Mouse (Mus musculus): ENCODE data around the gene Cep104. TPM values are rescaled to one million over a fixed set of nuclear protein-coding genes. Genes with fewer than 3 reads are reported as not detected.

Gene Cep104
- polyA plus RNA-seq, 1 experiment, result 7.7 TPM

DNA sequence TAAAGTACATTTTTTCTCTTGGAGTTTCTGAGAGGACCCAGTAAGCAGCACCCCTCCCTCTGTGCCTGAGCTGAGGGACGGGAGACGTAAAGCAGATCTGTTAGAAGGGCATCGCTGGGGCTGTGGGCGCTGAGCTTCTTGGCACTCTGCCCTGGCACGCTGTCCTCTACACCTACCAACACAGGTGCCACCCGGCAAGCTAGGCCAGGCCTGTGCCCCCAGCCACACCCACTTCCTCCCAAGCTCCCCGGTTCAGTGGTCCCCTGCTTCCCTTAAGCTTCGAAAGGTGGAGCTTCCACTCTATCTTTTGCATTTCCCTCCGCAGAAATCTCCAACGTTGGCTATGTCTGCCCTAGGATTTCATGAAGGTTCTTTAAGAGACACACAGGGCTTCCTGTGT lies 4.2 kb downstream of the Cep104 start:
- no peak for DNase-seq (ENCODE audit: low read depth, low spot score)
- WGBS, result 75% methylated on average over 10 of the region's 10 CpGs

DNA sequence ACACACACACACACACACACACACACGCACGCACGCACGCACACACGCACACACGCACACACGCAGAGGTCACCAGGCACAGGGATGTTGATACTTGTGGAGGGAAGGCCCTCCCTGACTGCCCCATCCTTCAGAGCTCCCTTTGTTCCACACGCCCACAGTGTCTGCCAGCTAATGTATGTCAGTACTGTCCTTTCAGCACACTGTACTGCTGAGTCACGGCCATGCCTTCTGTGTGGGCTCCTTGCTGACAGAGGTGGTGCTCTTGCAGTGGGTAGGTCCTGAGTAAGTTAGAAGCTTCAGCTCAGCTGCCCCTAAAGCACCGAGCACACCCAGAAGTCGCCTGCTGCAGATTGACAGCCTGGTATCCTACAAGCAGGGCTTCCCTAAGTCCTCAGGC lies 5.5 kb downstream of the Cep104 start:
- WGBS, result 94% methylated on average over 11 of the region's 11 CpGs
- DNase-seq (ENCODE audit: low read depth, low spot score), result no peak

DNA sequence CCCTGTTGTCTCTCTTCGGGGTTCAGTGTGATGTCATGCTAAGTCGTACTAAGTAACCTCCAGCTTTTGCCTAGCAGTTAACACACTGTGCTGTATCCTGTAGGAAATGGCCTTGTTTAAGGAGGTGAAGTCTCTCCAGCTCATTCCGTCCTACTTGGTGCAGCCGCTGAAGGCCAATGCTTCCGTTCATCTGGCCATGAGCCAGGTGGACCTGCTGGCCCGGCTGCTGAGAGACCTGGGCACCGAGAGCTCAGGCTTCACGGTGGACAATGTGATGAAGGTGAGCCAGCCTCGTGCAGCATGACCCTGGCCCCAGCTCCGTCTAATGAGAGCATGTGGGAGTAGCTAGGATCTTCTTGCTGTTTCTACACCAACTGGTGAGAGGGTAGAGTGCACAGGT lies 17.7 kb downstream of the Cep104 start:
- DNase-seq (ENCODE audit: low read depth, low spot score), result no peak
- 89% methylated on average over 10 of the region's 10 CpGs for WGBS

DNA sequence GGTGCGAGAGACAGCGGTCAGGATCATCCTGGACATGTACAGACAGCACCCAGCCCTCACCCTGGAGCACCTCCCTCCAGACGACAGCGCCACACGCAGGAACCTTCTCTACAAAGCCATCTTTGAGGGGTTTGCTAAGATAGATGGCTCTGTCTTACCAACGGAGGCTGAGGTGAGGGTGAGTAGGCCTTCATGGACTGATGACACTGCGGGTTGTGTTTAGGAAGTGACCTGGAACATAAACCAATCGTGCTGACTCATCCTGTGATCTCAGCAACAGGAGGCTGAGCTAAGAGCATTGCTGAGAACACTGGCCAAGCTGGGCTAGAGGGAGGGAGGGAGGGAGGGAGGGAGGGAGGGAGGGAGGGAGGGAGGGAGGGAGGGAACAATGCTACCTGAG lies 18.5 kb downstream of the Cep104 start:
- WGBS, result 94% methylated on average over 8 of the region's 8 CpGs
- DNase-seq (ENCODE audit: low read depth, low spot score), result no peak

DNA sequence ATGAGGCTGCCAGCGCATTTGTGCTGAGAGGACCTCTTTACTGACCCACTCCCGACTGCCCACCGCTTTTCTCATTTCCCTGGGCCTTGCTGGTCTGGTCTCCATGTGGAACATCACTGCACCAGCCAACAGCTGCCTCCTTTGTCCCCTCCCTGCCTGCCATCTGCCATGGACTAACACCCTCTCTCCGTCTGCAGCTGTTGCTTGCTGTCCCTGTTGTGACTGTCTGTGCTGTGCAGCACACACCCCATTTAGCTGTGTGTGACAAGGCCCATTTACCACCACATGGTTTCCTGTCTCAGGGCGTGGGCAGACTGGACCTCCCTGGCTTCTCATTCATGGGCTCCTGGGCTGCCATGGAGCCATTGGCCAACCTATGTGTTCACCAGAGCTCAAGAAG lies 30.5 kb downstream of the Cep104 start:
- DNase-seq (ENCODE audit: low read depth, low spot score), result no peak
- WGBS, result 89% methylated on average over 5 of the region's 5 CpGs

DNA sequence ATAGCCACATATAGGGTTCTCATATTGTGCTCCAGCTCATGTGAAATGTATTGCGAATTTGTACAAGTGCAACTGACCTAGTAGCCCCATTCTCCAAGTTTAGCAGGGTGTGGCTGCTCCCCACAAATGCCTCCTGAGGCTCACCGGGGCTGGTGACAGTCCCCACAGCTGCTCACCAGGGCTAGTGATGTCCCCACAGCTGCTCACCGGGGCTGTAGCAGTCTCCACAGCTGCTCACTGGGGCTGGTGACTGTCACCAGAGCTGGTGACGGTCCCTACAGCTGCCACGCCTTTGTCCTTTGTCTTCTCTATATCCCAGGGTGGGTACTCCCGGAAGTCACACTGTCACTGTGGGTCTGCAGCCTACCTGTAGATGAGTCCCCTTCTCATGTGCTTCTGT lies 31.3 kb downstream of the Cep104 start:
- 89% methylated on average over 6 of the region's 6 CpGs for WGBS

DNA sequence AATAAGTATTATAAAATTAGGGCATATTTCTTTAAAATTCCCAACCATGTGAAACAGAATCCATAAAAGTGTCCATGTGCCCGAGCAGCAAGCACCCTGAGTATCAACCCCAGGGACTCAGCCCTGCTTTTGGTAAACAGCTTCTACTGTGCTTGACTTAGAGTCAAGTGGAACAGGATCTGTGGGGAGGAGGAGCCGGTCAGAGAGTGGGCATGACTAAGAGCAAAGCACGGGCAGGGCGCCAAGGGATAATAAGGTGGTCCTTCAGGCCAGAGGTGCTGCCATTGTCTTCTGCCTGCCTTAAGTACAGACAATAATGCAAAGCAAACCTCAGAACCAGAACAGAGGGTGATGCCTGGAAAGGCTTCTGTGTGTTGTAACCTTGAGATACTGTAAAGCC lies 32.8 kb downstream of the Cep104 start:
- WGBS, result 57% methylated on average over 4 of the region's 4 CpGs
- no peak for DNase-seq (ENCODE audit: low read depth, low spot score)

More for the DNA sequence above, 31.3 kb downstream of the Cep104 start:
- DNase-seq (ENCODE audit: low read depth, low spot score), result no peak

DNA sequence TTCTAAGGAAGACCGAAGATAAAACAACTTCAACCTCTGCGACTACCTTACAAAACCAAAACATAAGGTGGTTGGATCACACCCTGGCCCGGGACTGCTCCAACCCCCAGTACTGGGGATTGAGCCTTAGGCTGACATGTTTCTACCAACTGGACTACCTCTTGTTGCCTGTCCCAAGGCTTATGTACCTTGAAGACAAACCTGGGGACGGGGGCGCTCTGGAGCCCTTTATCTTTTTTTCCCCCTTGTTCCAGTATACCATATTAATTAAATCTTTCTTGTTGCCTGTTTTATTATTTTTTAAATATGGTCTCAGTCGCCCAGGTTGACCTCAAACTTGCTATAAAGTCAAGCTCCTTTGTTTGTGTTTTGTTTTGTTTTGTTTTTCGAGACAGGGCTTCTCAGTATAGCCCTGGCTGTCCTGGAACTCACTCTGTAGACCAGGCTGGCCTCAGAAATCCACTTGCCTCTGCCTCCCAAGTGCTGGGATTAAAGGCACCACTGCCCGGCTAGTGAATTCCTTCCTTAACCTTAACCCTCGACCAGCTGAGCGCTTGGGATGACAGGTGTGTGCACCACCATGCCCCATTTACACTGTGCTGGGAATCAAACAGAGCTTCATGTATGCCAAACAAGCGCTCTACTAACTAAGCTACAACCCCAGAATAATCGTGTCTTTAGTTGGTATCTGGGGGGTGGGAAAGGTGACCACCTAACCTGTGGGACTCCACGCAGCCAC lies 36.1 kb downstream of the Cep104 start:
- WGBS, result 28% methylated on average over 13 of the region's 13 CpGs

DNA sequence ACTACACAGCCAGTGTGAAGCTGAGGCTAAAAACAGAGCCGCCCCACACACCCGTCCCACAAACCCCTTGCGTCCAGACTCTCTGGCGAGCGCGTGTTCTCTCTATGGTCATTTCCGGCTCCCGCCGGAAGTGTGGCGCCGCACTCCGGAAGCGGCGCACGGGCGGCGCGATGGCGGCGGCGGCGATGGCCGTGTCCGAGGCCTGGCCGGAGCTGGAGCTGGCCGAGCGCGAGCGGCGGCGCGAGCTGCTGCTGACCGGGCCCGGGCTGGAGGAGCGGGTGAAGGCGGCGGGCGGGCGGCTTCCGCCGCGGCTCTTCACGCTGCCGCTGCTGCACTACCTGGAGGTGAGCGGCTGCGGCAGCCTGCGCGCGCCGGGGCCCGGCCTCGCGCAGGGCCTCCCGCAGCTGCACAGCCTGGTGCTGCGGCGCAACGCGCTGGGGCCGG lies 36.7 kb downstream of the Cep104 start, which contains the start of gene Lrrc47:
Gene Lrrc47, plus strand, starts transcription at position 86 of the 444 bp plus-strand sequence.
- WGBS, result under 1% methylated on average over 59 of the region's 59 CpGs
- peak; percentile 51 for DNase-seq (ENCODE audit: low read depth, low spot score)

More for the DNA sequence above, 36.1 kb downstream of the Cep104 start:
- no peak for DNase-seq (ENCODE audit: low read depth, low spot score)

DNA sequence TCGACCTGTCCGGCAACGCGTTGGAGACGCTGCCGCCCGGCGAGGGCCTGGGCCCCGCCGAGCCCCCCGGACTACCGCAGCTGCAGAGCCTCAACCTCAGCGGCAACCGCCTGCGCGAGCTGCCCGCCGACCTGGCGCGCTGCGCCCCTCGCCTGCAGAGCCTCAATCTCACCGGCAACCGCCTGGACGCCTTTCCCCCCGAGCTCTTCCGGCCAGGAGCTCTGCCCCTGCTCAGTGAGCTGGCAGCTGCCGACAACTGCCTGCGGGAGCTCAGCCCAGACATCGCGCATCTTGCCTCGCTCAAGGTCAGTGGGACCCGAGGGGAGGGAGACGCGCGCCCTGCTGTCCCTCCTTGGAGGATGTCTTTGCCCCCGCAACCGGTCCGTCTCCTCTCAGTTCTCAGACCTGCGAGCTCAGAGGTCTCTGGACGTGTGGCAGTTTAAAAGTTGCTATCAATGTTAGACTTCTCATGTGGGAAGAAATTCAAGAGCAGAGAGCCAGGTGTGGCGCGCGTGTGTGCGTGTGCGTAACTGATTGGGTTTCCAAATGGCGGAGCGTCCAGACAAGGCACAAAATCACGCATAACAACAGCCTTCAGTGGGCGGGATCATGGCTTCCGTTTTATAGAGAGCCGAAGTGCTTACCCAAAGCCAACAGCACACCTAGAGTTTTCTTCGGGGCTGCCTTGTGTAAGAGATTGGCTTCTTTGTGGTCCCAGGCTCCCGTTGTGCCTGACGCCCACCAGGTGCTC lies 37.3 kb downstream of the Cep104 start:
- no peak for DNase-seq (ENCODE audit: low read depth, low spot score)
- under 1% methylated on average over 55 of the region's 55 CpGs for WGBS

DNA sequence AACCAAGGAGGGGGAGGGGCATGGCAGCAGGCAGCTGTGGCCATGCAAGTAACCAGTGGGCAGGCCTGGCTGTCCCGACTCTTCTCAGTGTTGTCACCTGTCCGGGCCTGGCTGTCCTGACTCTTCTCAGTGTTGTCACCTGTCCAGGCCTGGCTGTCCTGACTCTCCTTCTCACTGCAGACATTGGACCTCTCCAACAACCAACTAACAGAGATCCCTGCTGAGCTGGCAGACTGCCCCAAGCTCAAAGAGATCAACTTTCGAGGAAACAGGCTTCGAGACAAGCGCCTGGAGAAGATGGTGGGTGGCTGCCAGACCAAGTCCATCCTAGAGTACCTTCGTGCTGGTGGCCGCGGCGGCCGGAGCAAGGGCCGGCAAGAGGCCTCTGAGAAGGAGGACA lies 40.5 kb downstream of the Cep104 start:
- WGBS, result 91% methylated on average over 11 of the region's 11 CpGs
- DNase-seq (ENCODE audit: low read depth, low spot score), result no peak

DNA sequence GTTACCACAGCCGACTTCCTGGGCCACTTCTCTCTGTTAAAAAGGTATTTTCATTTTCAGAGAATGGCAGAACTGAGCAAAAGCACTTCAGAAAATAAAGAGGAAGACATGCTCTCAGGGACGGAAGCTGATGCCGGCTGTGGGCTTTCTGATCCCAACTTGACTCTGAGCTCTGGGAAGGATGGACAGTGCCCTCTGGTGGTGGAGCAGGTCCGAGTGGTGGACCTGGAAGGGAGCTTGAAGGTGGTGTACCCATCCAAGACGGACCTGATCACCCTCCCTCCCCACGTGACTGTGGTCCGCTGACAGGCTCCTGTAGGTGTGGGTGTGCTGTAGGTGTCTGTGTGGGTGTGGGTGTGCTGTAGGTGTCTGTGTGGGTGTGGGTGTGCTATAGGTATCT lies 44.6 kb downstream of the Cep104 start:
- WGBS, result 58% methylated on average over 7 of the region's 7 CpGs
- DNase-seq (ENCODE audit: low read depth, low spot score), result no peak

DNA sequence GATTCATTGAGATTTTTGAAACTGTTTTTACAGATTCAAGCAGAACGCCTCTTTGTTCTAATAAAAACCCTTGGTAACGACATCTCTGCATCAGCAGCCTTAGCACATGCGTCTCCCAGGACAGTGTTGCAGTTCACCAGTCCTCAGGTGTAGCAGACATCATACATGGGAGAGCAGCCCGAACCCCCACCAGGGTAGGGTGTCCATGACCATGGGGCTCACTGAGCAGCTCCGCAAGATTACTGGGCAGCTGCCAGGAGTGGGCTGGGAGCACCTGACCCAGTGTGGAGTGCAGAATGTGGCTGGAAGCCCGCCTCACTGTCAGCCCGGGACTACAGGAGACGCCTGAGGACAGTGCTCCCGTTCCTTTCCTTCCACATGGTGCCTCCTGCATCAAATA lies 46.4 kb downstream of the Cep104 start:
- DNase-seq (ENCODE audit: low read depth, low spot score), result no peak
- WGBS, result 86% methylated on average over 9 of the region's 9 CpGs

DNA sequence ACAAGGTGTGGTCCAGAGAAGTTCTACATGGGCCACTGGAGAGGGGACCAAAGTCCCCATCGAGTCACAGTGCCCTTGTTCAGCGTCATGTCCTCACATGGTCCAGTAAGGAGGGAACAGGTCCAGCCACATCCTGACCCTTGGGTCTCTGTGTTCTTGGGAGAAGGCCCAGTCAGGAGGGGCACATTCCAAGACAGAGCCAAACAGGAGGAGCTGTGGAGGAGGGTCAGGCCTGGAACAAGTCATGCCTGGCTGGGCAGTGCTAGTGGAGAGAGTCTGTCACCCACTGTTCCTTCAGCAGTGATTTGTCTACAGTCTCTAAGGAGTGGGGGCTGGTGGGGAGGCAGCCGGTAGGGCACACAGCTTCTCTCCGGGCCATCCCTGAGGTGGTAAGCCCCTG lies 47.4 kb downstream of the Cep104 start:
- 57% methylated on average over 4 of the region's 4 CpGs for WGBS
- no peak for DNase-seq (ENCODE audit: low read depth, low spot score)

DNA sequence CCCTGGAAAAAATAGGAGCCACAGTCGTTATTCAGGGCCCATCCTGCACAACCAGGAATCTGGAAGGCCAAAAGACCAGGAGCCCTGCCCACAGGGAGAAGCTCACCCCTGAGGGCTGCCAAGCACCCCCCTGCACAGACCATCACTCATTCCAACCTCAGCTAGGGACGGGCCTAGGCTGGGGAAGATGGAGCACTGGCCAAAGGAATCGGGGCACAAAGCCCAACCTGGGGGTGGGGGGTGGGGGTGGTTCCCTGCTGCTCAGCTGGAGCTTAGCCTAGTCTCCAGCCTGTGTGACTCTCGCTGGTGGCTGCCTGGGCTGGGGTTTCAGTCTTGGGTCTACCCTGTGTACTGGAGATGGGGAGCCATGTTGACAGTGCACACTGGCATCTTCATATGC lies 47.9 kb downstream of the Cep104 start:
- DNase-seq (ENCODE audit: low read depth, low spot score), result no peak
- WGBS, result 49% methylated on average over 4 of the region's 4 CpGs

DNA sequence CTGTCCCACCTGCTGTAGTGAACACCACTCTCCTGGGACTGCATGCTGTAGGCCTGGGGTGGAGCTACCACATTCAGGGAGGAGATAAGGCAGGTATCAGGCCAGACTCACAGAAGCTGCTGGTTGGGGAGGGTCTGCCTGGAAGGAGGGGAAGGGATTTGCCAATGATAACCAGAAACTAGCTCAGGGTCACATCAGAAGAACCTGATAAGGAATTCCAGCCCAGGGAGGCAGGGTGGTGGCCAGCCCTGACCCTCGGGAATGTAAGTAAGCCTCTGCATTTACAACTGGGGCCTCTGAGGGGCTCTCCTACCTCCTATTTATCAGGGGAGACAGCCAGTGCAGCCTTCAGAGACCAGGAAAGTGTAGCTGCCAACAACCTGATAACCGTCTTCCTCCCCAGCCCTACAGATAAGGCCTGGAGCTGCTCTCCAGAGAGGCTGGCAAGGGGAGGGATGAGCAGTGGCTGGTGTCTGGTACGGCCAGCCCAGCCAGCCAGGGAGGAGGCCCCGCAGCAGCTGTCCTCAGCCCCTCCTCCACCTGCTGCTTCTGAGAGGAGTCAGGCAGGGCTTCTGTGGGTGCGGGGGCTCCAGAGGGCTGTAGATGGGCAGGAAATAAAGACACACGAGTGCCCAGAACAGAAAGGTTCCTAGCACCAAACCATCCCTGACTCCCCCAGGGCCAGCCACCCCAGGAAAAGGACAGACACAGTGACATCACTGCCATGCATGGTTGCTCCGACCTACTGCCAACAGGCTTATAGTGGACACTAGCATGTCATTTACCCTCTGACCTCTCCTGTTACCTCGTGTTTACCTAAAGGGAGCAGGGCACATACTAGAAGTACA lies 49.0 kb downstream of the Cep104 start:
- WGBS, result 27% methylated on average over 8 of the region's 8 CpGs
- no peak for DNase-seq (ENCODE audit: low read depth, low spot score)

DNA sequence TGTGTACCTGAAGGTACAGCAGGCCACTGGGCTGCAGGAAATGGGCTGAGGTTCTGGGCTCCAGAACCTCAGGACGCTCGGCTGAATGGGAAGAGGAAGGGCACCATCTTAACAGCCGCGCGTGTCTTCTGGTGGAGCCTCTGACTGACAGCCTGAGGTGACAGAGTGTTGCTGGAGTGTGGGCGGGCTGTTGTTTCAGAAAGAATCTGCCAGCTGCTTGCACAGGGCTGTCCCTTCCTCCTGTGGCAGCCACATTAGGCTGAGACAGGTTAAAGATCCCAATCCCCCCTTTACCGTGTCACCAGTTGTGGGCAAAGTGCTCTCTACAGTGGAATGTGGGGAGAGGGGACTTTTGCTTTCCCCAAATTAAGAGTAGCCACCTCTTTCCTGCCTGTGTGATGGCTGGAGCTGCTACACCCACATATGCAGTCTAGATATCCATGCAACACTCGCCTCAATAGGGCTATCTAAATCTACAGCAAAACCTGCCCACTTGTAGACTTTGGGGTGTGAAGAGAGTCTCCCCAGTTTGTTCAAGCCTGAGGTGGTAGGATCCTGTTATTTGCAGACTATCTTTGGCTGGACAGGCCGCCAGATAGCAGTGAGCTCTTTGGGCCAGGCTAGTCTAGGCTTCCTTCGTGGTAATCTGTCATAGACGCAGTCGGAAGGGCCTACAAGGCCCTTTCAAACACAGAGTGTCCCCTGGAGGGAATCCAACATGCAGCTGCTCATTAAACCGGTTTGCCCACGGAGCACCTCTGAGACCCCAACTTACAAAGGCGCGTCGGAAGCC lies 49.9 kb downstream of the Cep104 start:
- DNase-seq (ENCODE audit: low read depth, low spot score), result no peak
- WGBS, result 58% methylated on average over 17 of the region's 17 CpGs

DNA sequence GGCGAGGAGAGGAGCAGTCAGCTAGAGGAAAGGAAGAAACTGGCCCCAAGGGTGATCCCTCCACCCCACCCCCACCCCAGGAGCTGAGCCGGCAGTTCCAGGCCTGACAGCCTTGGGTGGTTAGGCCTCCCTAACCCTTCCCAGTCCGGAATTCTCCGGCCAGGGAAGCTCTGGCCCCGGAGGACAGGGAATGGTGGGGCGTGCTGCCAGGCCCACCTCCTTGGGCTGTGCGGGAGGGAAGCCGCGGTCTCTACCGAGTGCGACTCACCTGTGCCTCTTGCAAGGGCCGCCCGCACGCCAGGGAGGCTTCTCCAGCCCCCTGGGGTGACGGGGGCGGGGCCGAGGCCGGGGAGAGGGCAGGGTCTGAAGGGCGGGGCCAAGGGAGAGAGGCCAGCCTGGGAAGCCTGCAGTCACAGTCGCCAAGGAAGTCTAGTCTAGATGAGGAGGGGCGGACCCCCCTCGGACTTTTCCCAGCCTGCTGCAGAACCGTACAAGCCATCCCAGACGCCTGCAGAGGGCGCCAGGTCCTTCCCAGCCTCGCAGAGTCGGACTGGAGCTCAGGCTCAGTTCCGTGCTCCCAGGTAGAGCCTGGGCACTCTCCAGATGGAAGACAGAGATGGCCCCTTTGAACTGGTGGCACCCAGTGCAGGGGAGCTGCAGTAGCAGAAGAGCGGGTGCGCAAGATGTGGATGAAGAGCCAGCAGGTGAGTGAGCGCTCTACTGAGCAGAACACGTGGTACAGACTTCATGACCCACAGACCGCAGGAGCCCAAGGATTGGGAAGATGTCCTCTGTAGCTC lies 50.8 kb downstream of the Cep104 start, which contains the start of gene Smim1:
Gene Smim1, minus strand, starts transcription at position 590 of the 800 bp plus-strand sequence.
- DNase-seq (ENCODE audit: low read depth, low spot score), result no peak
- WGBS, result 2% methylated on average over 33 of the region's 33 CpGs

DNA sequence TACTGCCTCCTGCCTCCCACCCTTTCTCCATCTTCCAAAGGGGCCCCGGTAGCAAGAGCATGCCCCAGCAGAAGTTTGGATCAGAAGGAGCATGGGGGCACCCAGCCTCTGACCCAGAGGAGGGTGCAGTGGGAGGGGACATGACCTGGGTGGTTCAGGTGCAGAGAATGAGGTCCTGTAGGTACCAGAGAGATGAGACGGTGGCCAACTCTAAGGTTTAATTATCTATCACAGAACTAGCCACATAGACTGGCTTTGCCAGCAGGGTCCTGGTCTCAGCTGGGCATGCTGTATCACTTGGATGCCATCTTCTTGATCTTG lies 51.4 kb downstream of the Cep104 start:
- no peak for DNase-seq (ENCODE audit: low read depth, low spot score)
- WGBS, result 16% methylated on average over 2 of the region's 2 CpGs
